Mouse (Mus musculus) kidney, adult 2 months (tissue): ENCODE measurements around the gene Ldhd.

ENCODE experiments used
- CTCF ChIP-seq: fragments of 200-500 bp; conservative IDR thresholded peaks from 2 replicates; pipeline ENCODE4 v1.5.1; 2011; ENCODE audit warnings: low read depth, mild to moderate bottlenecking, control low read depth, low read length, moderate library complexity, mixed read lengths; ENCODE audit not compliant: insufficient read depth, insufficient read length
- POLR2A ChIP-seq: fragments of 200-500 bp; IDR thresholded peaks from one replicate; pipeline ENCODE4 v1.6.1; 2011; ENCODE audit warnings: low read depth, low read length, control low read depth

DNA sequence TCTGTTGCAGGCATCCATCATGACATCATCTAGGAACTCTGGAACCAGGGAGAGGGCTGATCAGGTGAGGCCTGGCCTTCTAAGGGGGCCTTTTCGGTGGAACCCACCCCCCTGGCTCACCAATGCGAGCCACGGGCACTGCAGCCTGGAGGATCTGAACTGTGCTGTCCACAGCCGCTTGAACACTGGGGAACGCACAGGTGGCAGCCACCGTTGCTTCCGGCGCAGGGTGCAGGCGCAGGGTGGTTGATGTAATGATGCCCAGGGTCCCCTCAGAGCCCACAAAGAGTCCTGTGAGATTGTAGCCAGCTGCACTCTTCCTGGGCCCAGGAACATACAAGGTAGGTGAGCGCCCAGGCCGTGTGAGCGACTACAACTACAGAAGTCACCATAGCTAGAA is 1.8 kb downstream of the Ldhd start:
- TF ChIP-seq CTCF (no peak), POLR2A (no peak)
